Mouse (Mus musculus) embryonic facial prominence, embryonic 11.5 days (tissue): Measurements from ENCODE around the gene BC004004. TPM values are rescaled to one million over a fixed set of nuclear protein-coding genes. Genes with fewer than 3 reads are reported as not detected.
A peak's percentile ranks its signal among the peaks of the same experiment; 100 is the strongest.

Experiments
- ATAC-seq: fragments of 200-750 bp; cut with Nextera tagmentation; replicated peaks from 2 replicates; pipeline ENCODE4 v1.8.0; 2017; ENCODE audit warnings: low read depth; ENCODE audit not compliant: insufficient number of reproducible peaks, low FRiP score, low TSS enrichment
- DNase-seq: peaks from one replicate; pipeline ENCODE4 v3.0.0-alpha.2; 2015; ENCODE audit warnings: low spot score
- H3K27ac ChIP-seq: fragments of 300-500 bp; sonication (generic); replicated peaks from 2 replicates; pipeline ENCODE4 v1.5.1; 2014; ENCODE audit warnings: mild to moderate bottlenecking, low read depth, low read length, control low read depth
- H3K27me3 ChIP-seq: fragments of 300-500 bp; sonication (generic); 2 replicates; pipeline ENCODE4 v1.6.1; 2014; ENCODE audit warnings: mild to moderate bottlenecking, low read length, moderate library complexity, mixed read lengths; ENCODE audit not compliant: control insufficient read depth, insufficient read depth
- H3K36me3 ChIP-seq: fragments of 300-500 bp; sonication (generic); replicated peaks from 2 replicates; pipeline ENCODE4 v1.6.1; 2014; ENCODE audit warnings: low read depth, mild to moderate bottlenecking, low read length, moderate library complexity, mixed read lengths; ENCODE audit not compliant: control insufficient read depth, insufficient read depth
- H3K4me1 ChIP-seq: fragments of 300-500 bp; sonication (generic); 2 replicates; pipeline ENCODE4 v1.6.1; 2014; ENCODE audit warnings: low read length, mixed read lengths; ENCODE audit not compliant: control insufficient read depth, insufficient read depth
- H3K4me2 ChIP-seq: fragments of 300-500 bp; sonication (generic); 2 replicates; pipeline ENCODE4 v1.6.1; 2014; ENCODE audit warnings: low read depth, mild to moderate bottlenecking, control low read depth, low read length, moderate library complexity
- H3K4me3 ChIP-seq: fragments of 300-500 bp; sonication (generic); 2 replicates; pipeline ENCODE4 v1.5.1; 2014; ENCODE audit warnings: low read depth, low read length, control low read depth
- H3K9ac ChIP-seq: fragments of 300-500 bp; sonication (generic); replicated peaks from 2 replicates; pipeline ENCODE4 v1.6.1; 2014; ENCODE audit warnings: mild to moderate bottlenecking, control low read depth, low read length
- H3K9me3 ChIP-seq: fragments of 300-500 bp; sonication (generic); replicated peaks from 2 replicates; pipeline ENCODE4 v1.6.1; 2016; ENCODE audit warnings: mild to moderate bottlenecking, low read length, inconsistent platforms, mixed read lengths; ENCODE audit not compliant: control insufficient read depth
- WGBS: fragments of 180-500 bp; shearing (Covaris S2); extraction: QIAGEN DNeasy Blood & Tissue Kit; methylation state at CpG from one replicate; pipeline ENCODE4 v1.1.7; 2014; 5-methylcytosine and 5-hydroxymethylcytosine counted together
- polyA plus RNA-seq: library from polyadenylated mRNA; unstranded; fragments of >200 nt; fragmentation: Nextera tagmentation; extraction: Ambion mirVana; gene quantifications from 2 replicates; pipeline ENCODE4 v1.2.1, GENCODE M21; 2014

Gene BC004004
- polyA plus RNA-seq, 1 experiment from 2014 or later: 55.1 TPM

- Histone ChIP-seq H3K9ac (0 out of 2 replicates have a peak overlapping the region, but pooled peaks have one; percentile 1), H3K4me2 (peak overlapping the region; percentile 3; the same call in 1 of the 2 replicates), H3K4me1 (peaks cover 5% of the 10 kb centered on the region), H3K27ac (no peak overlapping the region), H3K4me3 (no peak overlapping the region; the same call in 1 of the 2 replicates), H3K9me3 (no peaks in the 10 kb centered on the region), H3K36me3 (no peaks in the 10 kb centered on the region), H3K27me3 (peaks cover 25% of the 10 kb centered on the region)
- no peak for DNase-seq
- ATAC-seq: no peak
- WGBS: 9% methylated on average over 41 of the region's 41 CpGs
Observed at GRCm38 (mm10) chr17:29321765-29322602, 53.4 kb downstream of the BC004004 start.

GRCm38 (mm10) chr17:29322603-29322962 is 54.0 kb downstream of the BC004004 start:
- H3K9ac ChIP-seq: no peak overlapping the region

GRCm38 (mm10) chr17:29323625-29324024 is 55.0 kb downstream of the BC004004 start:
- Histone ChIP-seq H3K4me1 (peaks cover 5% of the 10 kb centered on the region), H3K9ac (no peak overlapping the region)

More at GRCm38 (mm10) chr17:29322603-29322962, 54.0 kb downstream of the BC004004 start:
- Histone ChIP-seq H3K4me3 (no peak overlapping the region; the same call in 1 of the 2 replicates), H3K27me3 (peaks cover 25% of the 10 kb centered on the region), H3K4me1 (peaks cover 5% of the 10 kb centered on the region), H3K27ac (no peak overlapping the region), H3K36me3 (no peaks in the 10 kb centered on the region), H3K9me3 (no peaks in the 10 kb centered on the region), H3K4me2 (peak overlapping the region; percentile 3)
- DNase-seq (peak; percentile 62), ATAC-seq (no peak)
- 8% methylated on average over 18 of the region's 18 CpGs for WGBS

GRCm38 (mm10) chr17:29325831-29326230 is 57.2 kb downstream of the BC004004 start:
- Histone ChIP-seq H3K27ac (no peak overlapping the region), H3K4me3 (no peak overlapping the region), H3K4me1 (peaks cover 5% of the 10 kb centered on the region), H3K36me3 (no peaks in the 10 kb centered on the region), H3K9ac (peak overlapping the region; percentile 58), H3K9me3 (no peaks in the 10 kb centered on the region), H3K4me2 (peak overlapping the region; percentile 59; the same call in 1 of the 2 replicates), H3K27me3 (peaks cover 24% of the 10 kb centered on the region)
- no peak for ATAC-seq
- WGBS: 42% methylated on average over 13 of the region's 13 CpGs
- DNase-seq: no peak

More at GRCm38 (mm10) chr17:29323625-29324024, 55.0 kb downstream of the BC004004 start:
- ATAC-seq: no peak
- Histone ChIP-seq H3K4me2 (no peak overlapping the region), H3K27me3 (peaks cover 25% of the 10 kb centered on the region), H3K9me3 (no peaks in the 10 kb centered on the region), H3K36me3 (no peaks in the 10 kb centered on the region), H3K27ac (no peak overlapping the region), H3K4me3 (no peak overlapping the region)
- no peak for DNase-seq
- 84% methylated on average over 3 of the region's 3 CpGs for WGBS

- Histone ChIP-seq H3K9ac (peak overlapping the region; percentile 58), H3K36me3 (no peaks in the 10 kb centered on the region; the same call in 1 of the 2 replicates), H3K27me3 (peaks cover 17% of the 10 kb centered on the region), H3K4me1 (peaks cover 5% of the 10 kb centered on the region), H3K27ac (0 out of 2 replicates have a peak overlapping the region, but pooled peaks have one; percentile 6), H3K4me2 (peak overlapping the region; percentile 59), H3K9me3 (no peaks in the 10 kb centered on the region), H3K4me3 (peak overlapping the region; percentile 25)
- ATAC-seq: no peak
- WGBS: 13% methylated on average over 52 of the region's 52 CpGs
- DNase-seq: peak; percentile 66
Observed at GRCm38 (mm10) chr17:29326531-29327529, 58.2 kb downstream of the BC004004 start.

GRCm38 (mm10) chr17:29327691-29328090 is 59.1 kb downstream of the BC004004 start:
- Histone ChIP-seq H3K9me3 (no peaks in the 10 kb centered on the region), H3K27ac (no peak overlapping the region), H3K27me3 (peaks cover 8% of the 10 kb centered on the region), H3K36me3 (no peaks in the 10 kb centered on the region; the same call in none of the 2 replicates), H3K4me3 (no peak overlapping the region), H3K4me1 (peaks cover 2% of the 10 kb centered on the region), H3K4me2 (no peak overlapping the region), H3K9ac (no peak overlapping the region)
- DNase-seq (no peak), ATAC-seq (no peak; the same call in 1 of the 2 replicates)
- 75% methylated on average over 9 of the region's 9 CpGs for WGBS

- Histone ChIP-seq H3K4me1 (peaks cover 2% of the 10 kb centered on the region; the same call in 1 of the 2 replicates), H3K36me3 (peaks cover 5% of the 10 kb centered on the region), H3K4me3 (no peak overlapping the region), H3K4me2 (no peak overlapping the region), H3K9ac (no peak overlapping the region), H3K9me3 (no peaks in the 10 kb centered on the region), H3K27ac (no peak overlapping the region), H3K27me3 (peaks cover 4% of the 10 kb centered on the region; the same call in 1 of the 2 replicates)
- ATAC-seq (no peak), DNase-seq (no peak)
- 89% methylated on average over 3 of the region's 3 CpGs for WGBS
Observed at GRCm38 (mm10) chr17:29330221-29330620, 61.6 kb downstream of the BC004004 start.
